Mouse (Mus musculus) layer of hippocampus, postnatal 25 days (tissue): Measurements from ENCODE around the gene Tspo. TPM values are rescaled to one million over a fixed set of nuclear protein-coding genes. Genes with fewer than 3 reads are reported as not detected.

ENCODE experiments used
- DNase-seq, 2 experiments: peaks; one replicate each; pipeline ENCODE4 v3.0.0; 2022; ENCODE audit warnings: mixed read lengths in 2 of 2, low spot score in 1 of 2; ENCODE audit errors: extremely low spot score in 1 of 2
- total RNA-seq, 2 experiments: library from RNA; stranded (reverse); gene quantifications; 2 replicates each; pipeline ENCODE4 v1.2.3; 2021

The Tspo gene
- total RNA-seq, 2 experiments from 2014 or later, result 3.5 to 4.6 TPM

- DNase-seq, result no peak
Measured at GRCm38 (mm10) chr15:83576651-83577050, 13.3 kb downstream of the Tspo start.

GRCm38 (mm10) chr15:83582931-83583330, 19.5 kb downstream of the Tspo start:
- no peak for DNase-seq

GRCm38 (mm10) chr15:83583419-83584156, 20.2 kb downstream of the Tspo start:
- no peak for DNase-seq

GRCm38 (mm10) chr15:83584741-83585220, 21.4 kb downstream of the Tspo start:
- DNase-seq, result no peak

- DNase-seq, result no peak
Measured at GRCm38 (mm10) chr15:83590841-83591240, 27.4 kb downstream of the Tspo start.

- DNase-seq, result no peak
Measured at GRCm38 (mm10) chr15:83591758-83592157, 28.4 kb downstream of the Tspo start.

- no peak for DNase-seq
Measured at GRCm38 (mm10) chr15:83592260-83593188, 29.1 kb downstream of the Tspo start.

- no peak for DNase-seq
Measured at GRCm38 (mm10) chr15:83593189-83593585, 29.8 kb downstream of the Tspo start.

- DNase-seq, result no peak
Measured at GRCm38 (mm10) chr15:83593702-83594512, 30.5 kb downstream of the Tspo start.

- DNase-seq, result peak; percentile 82 to 95
Measured at GRCm38 (mm10) chr15:83594513-83595363, 31.3 kb downstream of the Tspo start, which contains the start of gene Ttll12. Gene Ttll12 (minus strand): TSS chr15:83595157.

GRCm38 (mm10) chr15:83595364-83595711, 31.9 kb downstream of the Tspo start:
- no peak for DNase-seq

GRCm38 (mm10) chr15:83596833-83597232, 33.4 kb downstream of the Tspo start:
- DNase-seq, result no peak

- DNase-seq, result no peak
Measured at GRCm38 (mm10) chr15:83601185-83601584, 37.8 kb downstream of the Tspo start.

- no peak for DNase-seq
Measured at GRCm38 (mm10) chr15:83602372-83603045, 39.1 kb downstream of the Tspo start.

- no peak for DNase-seq
Measured at GRCm38 (mm10) chr15:83603046-83603396, 39.6 kb downstream of the Tspo start.

- DNase-seq, result no peak
Measured at GRCm38 (mm10) chr15:83603426-83603825, 40.0 kb downstream of the Tspo start.

GRCm38 (mm10) chr15:83606216-83606615, 42.8 kb downstream of the Tspo start:
- no peak for DNase-seq

GRCm38 (mm10) chr15:83606700-83607099, 43.3 kb downstream of the Tspo start:
- no peak for DNase-seq
